Mouse (Mus musculus) myocyte (in vitro differentiated cells): ENCODE data around the gene Xrcc2. TPM values are rescaled to one million over a fixed set of nuclear protein-coding genes. Genes with fewer than 3 reads are reported as not detected.

Source experiments
- H3K27me3 ChIP-seq: one replicate; pipeline ENCODE4 v1.6.1; 2011; ENCODE audit not compliant: control insufficient read depth, insufficient read depth, insufficient read length
- H3K36me3 ChIP-seq: one replicate; pipeline ENCODE4 v1.6.1; 2011; ENCODE audit not compliant: control insufficient read depth, insufficient read depth
- H3K4me2 ChIP-seq: one replicate; pipeline ENCODE4 v1.6.1; 2011; ENCODE audit warnings: low read depth, control low read depth
- H3K4me3 ChIP-seq: one replicate; pipeline ENCODE4 v1.5.1; 2011; ENCODE audit warnings: mild to moderate bottlenecking, control low read depth, moderate library complexity
- H3K79me2 ChIP-seq: one replicate; pipeline ENCODE4 v1.6.1; 2011; ENCODE audit not compliant: control insufficient read depth, insufficient read depth
- H3ac ChIP-seq: one replicate; pipeline ENCODE4 v1.6.1; 2011; ENCODE audit not compliant: control insufficient read depth, insufficient read length
- CEBPB ChIP-seq: IDR thresholded peaks from 2 replicates; pipeline ENCODE4 v1.6.1; 2011; ENCODE audit warnings: mild to moderate bottlenecking, moderate library complexity; ENCODE audit not compliant: poor library complexity, insufficient read depth, severe bottlenecking
- E2F4 ChIP-seq: IDR thresholded peaks from one replicate; pipeline ENCODE4 v1.6.1; 2011; ENCODE audit warnings: mild to moderate bottlenecking, control low read depth, moderate library complexity; ENCODE audit not compliant: insufficient read depth
- MAX ChIP-seq: IDR thresholded peaks from one replicate; pipeline ENCODE4 v1.6.1; 2011; ENCODE audit warnings: low read depth, mild to moderate bottlenecking, control low read depth
- MYOD1 ChIP-seq, 3 experiments: IDR thresholded peaks; one replicate each; pipeline ENCODE4 v1.6.1; 2011; ENCODE audit warnings: control low read depth in 2 of 3, low read depth in 2 of 3, mild to moderate bottlenecking in 2 of 3, moderate library complexity in 1 of 3; ENCODE audit not compliant: insufficient read length in 2 of 3, control insufficient read depth in 1 of 3
- MYOG ChIP-seq, 3 experiments: IDR thresholded peaks; one replicate each; pipeline ENCODE4 v1.6.1; 2011; ENCODE audit warnings: control low read depth in 2 of 3, low read depth in 2 of 3, mild to moderate bottlenecking in 2 of 3; ENCODE audit not compliant: insufficient read length in 2 of 3, control insufficient read depth in 1 of 3, insufficient read depth in 1 of 3
- POLR2A ChIP-seq: IDR thresholded peaks from one replicate; pipeline ENCODE4 v1.6.1; 2011; ENCODE audit warnings: low read depth, mild to moderate bottlenecking, control low read depth, moderate library complexity; ENCODE audit not compliant: insufficient read length
- POLR2AphosphoS2 ChIP-seq: IDR thresholded peaks from one replicate; pipeline ENCODE4 v1.6.1; 2011; ENCODE audit warnings: low read depth, control low read depth; ENCODE audit not compliant: insufficient read length
- SRF ChIP-seq: IDR thresholded peaks from one replicate; pipeline ENCODE4 v1.6.1; 2011; ENCODE audit warnings: low read depth; ENCODE audit not compliant: control insufficient read depth, insufficient read length
- TCF3 ChIP-seq: IDR thresholded peaks from one replicate; pipeline ENCODE4 v1.6.1; 2011; ENCODE audit warnings: low read depth, control low read depth; ENCODE audit not compliant: insufficient read length
- polyA plus RNA-seq: library from polyadenylated mRNA; unstranded; fragments of >200 nt; fragmentation: generic; extraction: Trizol; gene quantifications from one replicate; pipeline ENCODE4 v1.2.1, GENCODE M21; 2012; ENCODE audit warnings: missing spikeins

The Xrcc2 gene
- polyA plus RNA-seq, 1 experiment, result 3.0 TPM

GRCm38 (mm10) chr5:25644509-25644908 is 61.1 kb downstream of the Xrcc2 start:
- no peak for TF ChIP-seq POLR2AphosphoS2
- TF ChIP-seq MYOD1 (IDR thresholded peaks at IDR 0.05; ENCODE audit: control insufficient read depth in 1 of 3, insufficient read length in 2 of 3, low read depth in 2 of 3), result no peak
- TF ChIP-seq POLR2A, result no peak
- TF ChIP-seq MAX, result no peak
- TF ChIP-seq E2F4, result no peak
- TF ChIP-seq SRF, result no peak
- Histone ChIP-seq H3K4me3 (no peak overlapping the region), H3ac (no peak overlapping the region), H3K36me3 (no peaks in the 10 kb centered on the region), H3K79me2 (no peaks in the 10 kb centered on the region), H3K4me2 (no peak overlapping the region), H3K27me3 (no peaks in the 10 kb centered on the region)

GRCm38 (mm10) chr5:25642741-25643140 is 62.9 kb downstream of the Xrcc2 start:
- no peaks in the 10 kb centered on the region for H3K27me3 ChIP-seq
- H3K4me2 ChIP-seq, result no peak overlapping the region
- TF ChIP-seq MYOD1 (IDR thresholded peaks at IDR 0.05; ENCODE audit: control insufficient read depth in 1 of 3, insufficient read length in 2 of 3, low read depth in 2 of 3), result no peak
- TF ChIP-seq CEBPB, result no peak
- no peak for TF ChIP-seq MYOG (IDR thresholded peaks at IDR 0.05; ENCODE audit: control insufficient read depth in 1 of 3, insufficient read depth in 1 of 3, insufficient read length in 2 of 3, low read depth in 2 of 3)
- no peak for TF ChIP-seq TCF3
- no peak for TF ChIP-seq SRF
- no peak for TF ChIP-seq POLR2A
- no peak overlapping the region for H3ac ChIP-seq
- H3K79me2 ChIP-seq, result no peaks in the 10 kb centered on the region
- no peak overlapping the region for H3K4me3 ChIP-seq
- H3K36me3 ChIP-seq, result no peaks in the 10 kb centered on the region

Other genes starting within 250 kb of the Xrcc2 start
- 4.1 TPM for gene Kmt2c, start 207.0 kb downstream of the Xrcc2 start, polyA plus RNA-seq
- gene Cct8l1, start 189.8 kb downstream of the Xrcc2 start, polyA plus RNA-seq, result not detected
- gene Actr3b, start 54.2 kb upstream of the Xrcc2 start, polyA plus RNA-seq, result 0.40 TPM
- gene Gm21663, start 236.6 kb upstream of the Xrcc2 start, polyA plus RNA-seq, result not detected
- not detected for gene Gm21671, start 248.6 kb upstream of the Xrcc2 start, polyA plus RNA-seq